Mouse (Mus musculus) MEL (cell line): ENCODE measurements at regions not wholly inside any gene's neighbourhood (a gene's known extent, or its start where the extent isn't known, plus 50 kb on each side); places are given as distances from the start of the nearest gene placed in this dataset.

Source experiments
- DNase-seq: peaks from one replicate; pipeline ENCODE4 v3.0.0; 2011; ENCODE audit warnings: low read depth, low spot score
- H3K27ac ChIP-seq: 2 replicates; pipeline ENCODE4 v1.5.1; 2012; ENCODE audit warnings: low read depth, mild to moderate bottlenecking, control low read depth, low read length, moderate library complexity; ENCODE audit not compliant: control insufficient read depth
- H3K27me3 ChIP-seq, 2 experiments: fragments of 150-350 bp in 1 of 2; sonication (generic) in 1 of 2; 2 replicates each; pipeline ENCODE4 v1.6.1; 2012; ENCODE audit warnings: low read length in 2 of 2, mild to moderate bottlenecking in 2 of 2, improper control_type of control experiment in 1 of 2, moderate library complexity in 1 of 2; ENCODE audit not compliant: insufficient read depth in 2 of 2, control insufficient read depth in 1 of 2
- H3K36me3 ChIP-seq, 2 experiments: 2 replicates each; pipeline ENCODE4 v1.6.1; 2012 to 2014; ENCODE audit warnings: low read length in 2 of 2, improper control_type of control experiment in 1 of 2, inconsistent platforms in 1 of 2, mild to moderate bottlenecking in 1 of 2; ENCODE audit not compliant: insufficient read depth in 2 of 2, control insufficient read depth in 1 of 2
- H3K4me1 ChIP-seq, 2 experiments: fragments of 150-350 bp in 1 of 2; sonication (generic) in 1 of 2; 2 replicates each; pipeline ENCODE4 v1.6.1; 2012; ENCODE audit warnings: low read length in 2 of 2, improper control_type of control experiment in 1 of 2, mild to moderate bottlenecking in 1 of 2; ENCODE audit not compliant: insufficient read depth in 2 of 2, control insufficient read depth in 1 of 2
- H3K4me3 ChIP-seq, 2 experiments: fragments of 150-350 bp in 1 of 2; sonication (generic) in 1 of 2; 2 replicates each; pipeline ENCODE4 v1.5.1; 2012; ENCODE audit warnings: low read depth in 2 of 2, low read length in 2 of 2, mild to moderate bottlenecking in 2 of 2, moderate library complexity in 2 of 2, control low read depth in 1 of 2, improper control_type of control experiment in 1 of 2; ENCODE audit not compliant: control insufficient read depth in 1 of 2, insufficient read depth in 1 of 2
- H3K79me2 ChIP-seq: 2 replicates; pipeline ENCODE4 v1.6.1; 2012; ENCODE audit warnings: mild to moderate bottlenecking, low read length, moderate library complexity; ENCODE audit not compliant: control insufficient read depth, poor library complexity, insufficient read depth
- H3K9ac ChIP-seq: 2 replicates; pipeline ENCODE4 v1.6.1; 2012; ENCODE audit warnings: low read depth, mild to moderate bottlenecking, control low read depth, low read length, moderate library complexity; ENCODE audit not compliant: control insufficient read depth, poor library complexity, severe bottlenecking
- H3K9me3 ChIP-seq: fragments of 150-350 bp; sonication (generic); replicated peaks from 2 replicates; pipeline ENCODE4 v1.6.1; 2012; ENCODE audit warnings: mild to moderate bottlenecking, low read length, improper control_type of control experiment, moderate library complexity; ENCODE audit not compliant: insufficient read depth
- BHLHE40 ChIP-seq: IDR thresholded peaks from 2 replicates; pipeline ENCODE4 v1.6.1; 2012; ENCODE audit warnings: low read depth, mild to moderate bottlenecking, inconsistent platforms, low read length, improper control_type of control experiment, borderline replicate concordance
- CHD2 ChIP-seq: IDR thresholded peaks from 2 replicates; pipeline ENCODE4 v1.6.1; 2011; ENCODE audit warnings: low read length, improper control_type of control experiment
- EP300 ChIP-seq, 2 experiments: IDR thresholded peaks; 2 replicates each; pipeline ENCODE4 v1.6.1; 2011; ENCODE audit warnings: improper control_type of control experiment in 2 of 2, low read length in 2 of 2, low read depth in 1 of 2, mild to moderate bottlenecking in 1 of 2
- ETS1 ChIP-seq: IDR thresholded peaks from 2 replicates; pipeline ENCODE4 v1.6.1; 2012; ENCODE audit warnings: low read depth, mild to moderate bottlenecking, inconsistent platforms, low read length, improper control_type of control experiment, moderate library complexity
- GABPA ChIP-seq: IDR thresholded peaks from 2 replicates; pipeline ENCODE4 v1.6.1; 2012; ENCODE audit warnings: low read depth, mild to moderate bottlenecking, inconsistent platforms, low read length, improper control_type of control experiment, moderate library complexity
- KAT2A ChIP-seq: conservative IDR thresholded peaks from 2 replicates; pipeline ENCODE4 v1.6.1; 2012; ENCODE audit warnings: low read depth, low read length, improper control_type of control experiment, inconsistent platforms
- MAFK ChIP-seq: IDR thresholded peaks from 2 replicates; pipeline ENCODE4 v1.6.1; 2011; ENCODE audit warnings: low read depth, mild to moderate bottlenecking, low read length, improper control_type of control experiment, borderline replicate concordance
- MAX ChIP-seq: IDR thresholded peaks from 2 replicates; pipeline ENCODE4 v1.6.1; 2011; ENCODE audit warnings: low read length, improper control_type of control experiment
- MEF2A ChIP-seq: IDR thresholded peaks from 2 replicates; pipeline ENCODE4 v1.6.1; 2014; ENCODE audit warnings: low read depth, mild to moderate bottlenecking, inconsistent platforms, low read length, improper control_type of control experiment; ENCODE audit not compliant: poor library complexity, insufficient replicate concordance, severe bottlenecking; ENCODE audit errors: extremely low read depth
- NRF1 ChIP-seq: IDR thresholded peaks from 2 replicates; pipeline ENCODE4 v1.6.1; 2014; ENCODE audit warnings: low read depth, mild to moderate bottlenecking, inconsistent platforms, low read length, improper control_type of control experiment, moderate library complexity; ENCODE audit not compliant: poor library complexity, insufficient read depth, severe bottlenecking
- POLR2AphosphoS2 ChIP-seq: IDR thresholded peaks from 2 replicates; pipeline ENCODE4 v1.6.1; 2011; ENCODE audit warnings: low read length, improper control_type of control experiment
- POLR2AphosphoS5 ChIP-seq: IDR thresholded peaks from 2 replicates; pipeline ENCODE4 v1.6.1; 2012; ENCODE audit warnings: low read depth, borderline replicate concordance, mild to moderate bottlenecking, inconsistent platforms, low read length, moderate library complexity, mixed read lengths
- RCOR1 ChIP-seq: IDR thresholded peaks from 2 replicates; pipeline ENCODE4 v1.6.1; 2012; ENCODE audit warnings: low read depth, mild to moderate bottlenecking, inconsistent platforms, low read length, improper control_type of control experiment
- TAL1 ChIP-seq: IDR thresholded peaks from 2 replicates; pipeline ENCODE4 v1.6.1; 2012; ENCODE audit warnings: mild to moderate bottlenecking, inconsistent platforms, low read length, moderate library complexity, mixed read lengths
- TBP ChIP-seq: IDR thresholded peaks from 2 replicates; pipeline ENCODE4 v1.8.0; 2011; ENCODE audit warnings: low read depth, low read length, improper control_type of control experiment
- TCF12 ChIP-seq: IDR thresholded peaks from 2 replicates; pipeline ENCODE4 v1.6.1; 2014; ENCODE audit warnings: low read depth, mild to moderate bottlenecking, inconsistent platforms, low read length, improper control_type of control experiment, moderate library complexity
- USF2 ChIP-seq, 2 experiments: IDR thresholded peaks; 2 replicates each; pipeline ENCODE4 v1.6.1; 2011 to 2012; ENCODE audit warnings: improper control_type of control experiment in 2 of 2, low read length in 2 of 2, borderline replicate concordance in 1 of 2, inconsistent platforms in 1 of 2, low read depth in 1 of 2, mild to moderate bottlenecking in 1 of 2; ENCODE audit not compliant: insufficient read depth in 1 of 2
- ZC3H11A ChIP-seq: IDR thresholded peaks from 2 replicates; pipeline ENCODE4 v1.6.1; 2012; ENCODE audit warnings: low read depth, mild to moderate bottlenecking, inconsistent platforms, low read length, improper control_type of control experiment
- ZKSCAN1 ChIP-seq: IDR thresholded peaks from 2 replicates; pipeline ENCODE4 v1.6.1; 2012; ENCODE audit warnings: low read depth, mild to moderate bottlenecking, inconsistent platforms, low read length, improper control_type of control experiment, moderate library complexity
- ZMIZ1 ChIP-seq: IDR thresholded peaks from 2 replicates; pipeline ENCODE4 v1.6.1; 2012; ENCODE audit warnings: low read depth, mild to moderate bottlenecking, inconsistent platforms, low read length, improper control_type of control experiment, moderate library complexity
- ZNF384 ChIP-seq: IDR thresholded peaks from 2 replicates; pipeline ENCODE4 v1.6.1; 2012; ENCODE audit warnings: low read depth, mild to moderate bottlenecking, inconsistent platforms, low read length, improper control_type of control experiment

DNA sequence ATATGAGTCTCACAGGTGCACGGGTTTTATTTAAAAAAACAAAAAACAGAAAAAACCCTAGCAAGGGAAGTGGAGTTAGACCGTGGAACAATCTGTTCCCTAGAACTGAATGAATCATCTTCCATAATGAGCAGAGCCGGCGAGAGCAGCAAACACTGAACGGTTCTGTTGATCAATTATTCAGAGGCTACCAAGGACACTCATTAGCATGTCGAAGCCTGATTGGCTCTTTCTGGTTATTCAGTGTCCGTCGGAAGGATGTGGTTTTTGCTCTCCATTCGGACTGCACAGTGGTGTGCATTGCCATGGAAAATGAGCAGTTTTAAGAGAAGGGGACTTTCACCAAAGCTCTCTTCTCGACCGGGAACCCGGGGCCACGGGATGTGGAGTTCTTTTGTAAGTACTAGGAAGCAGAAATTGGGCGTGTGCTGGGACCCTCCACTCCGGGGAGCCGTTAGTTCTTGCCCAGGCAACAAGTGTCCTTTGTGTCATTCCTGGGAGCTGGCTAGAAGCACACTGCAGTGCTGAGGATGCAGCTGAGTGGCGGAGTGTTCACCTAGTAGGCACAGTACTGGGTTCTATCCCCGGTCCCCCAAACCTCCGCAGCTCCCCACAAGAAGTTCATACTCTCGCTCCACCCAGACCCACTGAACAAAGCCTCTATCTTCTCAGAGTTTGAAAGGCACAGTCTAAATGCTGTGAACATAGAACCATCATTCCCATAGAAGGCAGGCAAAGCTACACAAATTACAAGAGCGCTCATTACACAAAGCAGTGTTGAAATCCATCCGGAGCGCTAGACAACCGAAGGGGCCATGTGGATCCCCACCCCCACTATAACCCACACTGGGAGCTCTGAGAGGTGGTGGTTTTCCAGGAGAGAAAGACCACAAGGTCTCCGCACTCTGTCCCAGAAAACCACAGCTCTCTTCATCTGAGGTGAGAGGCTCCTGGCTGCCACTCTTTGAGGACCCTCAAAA, 83.9 kb upstream of the Zfp366 start:
- H3K79me2 ChIP-seq: no peaks in the 10 kb centered on the region
- no peak for TF ChIP-seq ZMIZ1
- no peak for TF ChIP-seq RCOR1
- TF ChIP-seq ETS1: no peak
- TF ChIP-seq USF2 (IDR thresholded peaks at IDR 0.05; ENCODE audit: borderline replicate concordance in 1 of 2, insufficient read depth in 1 of 2, low read depth in 1 of 2, low read length in 2 of 2): no peak
- no peak for TF ChIP-seq KAT2A
- no peak for TF ChIP-seq POLR2AphosphoS5
- no peak for TF ChIP-seq CHD2
- TF ChIP-seq MAX: no peak
- no peaks in the 10 kb centered on the region for H3K4me1 ChIP-seq
- DNase-seq: no peak
- H3K9me3 ChIP-seq: no peaks in the 10 kb centered on the region
- H3K9ac ChIP-seq: no peak overlapping the region
- H3K27me3 ChIP-seq: no peaks in the 10 kb centered on the region
- no peaks in the 10 kb centered on the region for H3K36me3 ChIP-seq
- H3K27ac ChIP-seq: no peak overlapping the region
- H3K4me3 ChIP-seq: no peak overlapping the region

DNA sequence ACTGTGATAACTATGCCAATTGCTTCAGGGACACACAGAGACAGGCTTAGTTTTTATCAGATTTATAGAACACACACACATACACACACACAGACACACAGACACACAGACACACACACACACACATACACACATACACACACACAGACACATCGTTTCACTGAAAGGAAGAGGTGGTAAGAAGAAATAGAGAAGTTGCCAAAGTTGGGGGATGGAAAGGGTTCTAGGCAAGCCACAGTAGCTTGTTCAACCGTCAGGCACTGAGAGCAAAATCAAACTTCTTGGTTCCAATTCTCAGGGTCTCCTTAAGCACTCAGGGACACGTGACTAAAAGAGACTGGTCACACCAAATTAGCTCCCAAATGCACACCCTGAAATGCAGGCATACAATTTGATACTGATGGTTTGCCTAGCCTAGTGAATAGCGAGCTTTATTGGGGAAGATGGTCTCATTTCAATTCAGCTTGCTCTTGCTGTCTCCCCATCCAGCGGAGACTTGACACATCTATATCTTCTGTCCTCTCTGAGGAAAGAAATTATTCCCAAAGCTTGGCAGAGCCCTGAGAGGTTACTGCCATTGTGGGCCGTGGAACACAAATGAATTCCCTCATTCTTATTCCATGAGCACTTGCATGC, 84.7 kb upstream of the Zfp366 start:
- H3K4me1 ChIP-seq: no peaks in the 10 kb centered on the region
- TF ChIP-seq ZC3H11A (no peak), CHD2 (no peak), KAT2A (no peak), MEF2A (no peak), MAX (no peak), GABPA (no peak), TCF12 (no peak), ZNF384 (no peak), MAFK (no peak), POLR2AphosphoS2 (no peak), NRF1 (no peak), ZKSCAN1 (no peak), TAL1 (no peak), TBP (no peak), ZMIZ1 (no peak), RCOR1 (no peak), BHLHE40 (no peak), EP300 (IDR thresholded peaks at IDR 0.05; ENCODE audit: low read depth in 1 of 2, low read length in 2 of 2) (no peak)
- no peak for DNase-seq
- no peaks in the 10 kb centered on the region for H3K36me3 ChIP-seq
- no peak overlapping the region for H3K9ac ChIP-seq
- H3K79me2 ChIP-seq: no peaks in the 10 kb centered on the region
- no peaks in the 10 kb centered on the region for H3K27me3 ChIP-seq
- no peak overlapping the region for H3K4me3 ChIP-seq
- H3K9me3 ChIP-seq: no peaks in the 10 kb centered on the region
- no peak overlapping the region for H3K27ac ChIP-seq
